Mouse (Mus musculus) spleen, postnatal 36 days (tissue): ENCODE measurements at regions not wholly inside any gene's neighbourhood (a gene's known extent, or its start where the extent isn't known, plus 50 kb on each side); places are given as distances from the start of the nearest gene placed in this dataset.

Source experiments
- DNase-seq, 2 experiments: peaks; one replicate each; pipeline ENCODE4 v3.0.0; 2022; ENCODE audit warnings: low spot score in 2 of 2, mixed read lengths in 1 of 2

DNA sequence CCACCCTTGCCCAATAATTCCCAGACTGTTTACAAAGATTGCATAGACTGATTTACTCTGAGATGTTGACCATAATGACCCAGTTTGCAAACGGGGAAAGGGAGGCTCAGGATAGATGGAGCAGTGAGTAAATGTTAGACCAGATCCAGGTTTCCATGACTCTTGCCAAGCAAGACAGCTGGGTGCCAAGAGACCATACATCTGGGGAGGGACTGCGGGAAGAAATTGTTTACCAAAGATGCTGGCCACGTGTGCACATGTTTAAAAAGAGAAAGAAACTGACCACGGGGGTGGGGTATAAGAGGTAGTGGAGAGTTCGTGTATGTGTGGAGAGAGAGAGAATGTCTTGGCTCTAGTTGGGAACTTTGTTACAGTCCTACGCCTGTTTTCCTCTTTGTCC, 285.7 kb upstream of the Zmiz1 start:
- no peak for DNase-seq

DNA sequence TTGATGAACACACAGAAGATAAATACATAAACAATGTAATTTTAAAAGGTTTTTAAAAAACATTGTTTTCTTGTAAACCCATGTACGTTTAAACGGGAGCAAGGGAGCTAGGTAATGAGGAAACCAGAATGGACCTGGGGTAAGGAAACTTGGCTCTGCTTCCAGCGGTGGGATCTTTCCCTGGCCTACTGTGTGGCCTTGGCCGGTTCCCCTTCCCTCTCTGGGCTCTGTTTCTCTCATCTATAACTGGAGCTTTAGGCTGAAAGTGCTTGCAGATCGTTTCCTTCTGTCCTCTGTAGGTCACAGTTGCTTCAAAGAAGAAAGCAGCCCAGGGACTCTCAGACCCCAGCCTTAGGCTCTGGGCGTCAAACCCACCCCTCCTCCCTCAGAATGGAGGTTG, 285.1 kb upstream of the Zmiz1 start:
- no peak for DNase-seq

DNA sequence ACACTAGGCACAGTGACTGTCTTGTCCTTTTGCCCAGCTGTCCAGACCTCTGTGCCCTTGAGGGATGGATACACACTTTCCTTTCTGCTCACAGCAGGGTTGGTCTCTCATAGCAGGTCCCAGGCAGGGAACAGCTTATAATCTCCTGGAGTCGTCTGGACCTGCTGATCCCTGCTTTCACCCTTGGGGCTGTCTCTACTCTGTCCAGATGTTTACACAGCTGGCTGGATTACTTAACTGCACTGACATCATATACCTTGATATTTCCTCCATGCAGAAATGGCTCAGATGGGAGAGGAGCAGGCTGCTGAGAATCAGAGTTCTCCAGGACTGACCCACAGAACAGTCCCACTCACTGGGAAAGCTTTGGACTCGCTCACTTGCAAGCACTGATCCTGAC, 284.6 kb upstream of the Zmiz1 start:
- DNase-seq, result no peak

DNA sequence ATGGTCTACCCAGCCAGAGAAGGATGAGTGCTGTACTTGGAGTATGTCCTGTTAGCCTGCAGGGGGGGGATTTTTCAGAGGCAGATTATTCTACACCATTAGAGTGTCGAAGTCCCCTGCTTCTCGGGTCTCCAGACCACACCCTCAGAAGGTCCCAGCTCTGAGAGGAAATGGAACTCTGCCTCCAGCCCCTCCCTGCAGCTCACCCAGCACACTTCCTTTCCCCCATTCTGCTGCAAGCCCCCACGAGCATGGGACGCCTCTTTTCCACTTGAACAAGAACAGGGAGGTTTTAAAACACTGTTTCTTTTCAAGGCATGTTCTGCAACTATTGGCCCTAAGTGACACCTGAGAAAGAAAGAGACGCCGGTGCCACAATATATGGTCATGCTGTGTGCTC, 282.8 kb upstream of the Zmiz1 start:
- no peak for DNase-seq

DNA sequence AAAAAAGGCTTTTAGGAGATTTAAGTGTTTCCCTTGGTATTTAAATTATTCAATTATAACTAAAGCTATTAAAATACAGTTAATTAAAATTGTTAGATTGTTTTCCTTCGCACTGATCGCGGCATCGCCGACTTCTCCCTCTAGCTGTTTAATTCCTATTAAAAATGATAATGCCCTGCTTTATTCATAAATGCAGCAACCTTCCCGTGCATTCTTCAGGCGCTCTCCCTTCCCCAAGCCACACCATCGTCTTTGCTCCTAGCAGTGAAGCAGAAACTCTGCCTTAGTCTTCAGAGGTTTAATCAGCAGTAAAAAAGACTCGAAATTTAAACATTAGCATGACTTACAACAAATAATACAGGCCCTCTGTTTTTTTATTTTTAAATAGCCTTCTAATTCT, 278.9 kb upstream of the Zmiz1 start:
- DNase-seq, result no peak

DNA sequence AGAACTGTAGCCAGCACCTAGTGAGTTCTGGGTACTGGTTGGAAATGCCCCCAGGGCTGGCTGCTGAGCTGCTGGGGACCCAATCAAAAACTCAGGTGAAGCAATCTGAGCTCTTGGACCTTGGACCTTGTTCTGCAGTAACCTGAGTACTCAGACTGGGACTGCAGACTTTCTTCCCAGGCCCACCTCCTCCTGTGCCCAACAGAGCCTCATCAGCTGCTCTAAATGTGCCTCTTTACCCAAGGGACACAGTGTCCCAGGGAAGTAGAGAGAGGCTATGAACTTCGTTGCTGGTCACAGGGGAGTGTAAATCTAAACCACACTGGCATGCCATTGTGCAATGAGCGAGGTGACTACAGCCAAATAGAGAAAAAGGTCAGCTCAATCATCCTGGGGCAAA, 277.6 kb upstream of the Zmiz1 start:
- DNase-seq, result no peak

DNA sequence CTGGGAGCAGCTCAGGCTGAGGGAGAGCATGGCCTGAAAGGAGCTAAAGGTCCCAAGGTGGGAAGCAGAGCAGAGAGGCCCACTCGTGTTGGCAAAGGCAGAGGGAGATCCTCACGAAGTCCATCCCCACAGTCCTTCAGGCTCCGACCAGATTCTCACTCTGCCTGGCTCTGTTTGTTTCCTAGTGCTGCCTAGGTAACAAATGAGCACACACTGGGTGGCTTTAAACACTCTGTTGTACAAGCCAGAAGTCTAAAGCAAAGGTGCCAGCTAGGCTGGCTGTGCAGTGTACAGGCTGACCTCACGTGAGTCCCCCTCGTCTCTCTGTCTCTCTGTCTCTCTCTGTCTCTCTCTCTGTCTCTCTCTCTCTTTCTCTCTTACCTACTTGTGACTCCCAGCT, 274.9 kb upstream of the Zmiz1 start:
- no peak for DNase-seq

DNA sequence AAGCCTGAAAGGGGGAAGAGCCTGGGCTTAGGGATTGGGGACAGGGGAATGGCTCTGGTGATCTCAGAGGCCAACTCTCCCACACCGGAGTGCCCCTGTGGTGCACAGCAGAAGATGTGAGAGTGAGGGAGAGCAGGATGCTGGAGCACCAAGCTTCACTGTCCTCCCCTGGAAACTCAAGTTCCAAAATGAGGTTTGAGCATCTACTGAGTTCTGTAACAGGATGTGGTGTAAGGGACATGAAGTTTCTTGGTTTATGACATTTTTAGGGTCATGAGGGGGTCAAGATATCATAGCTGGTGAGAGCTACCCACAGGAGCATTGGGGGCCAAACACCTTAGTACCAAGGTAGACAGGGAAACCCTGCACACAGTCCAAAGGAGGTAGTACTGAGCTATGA, 274.1 kb upstream of the Zmiz1 start:
- no peak for DNase-seq

DNA sequence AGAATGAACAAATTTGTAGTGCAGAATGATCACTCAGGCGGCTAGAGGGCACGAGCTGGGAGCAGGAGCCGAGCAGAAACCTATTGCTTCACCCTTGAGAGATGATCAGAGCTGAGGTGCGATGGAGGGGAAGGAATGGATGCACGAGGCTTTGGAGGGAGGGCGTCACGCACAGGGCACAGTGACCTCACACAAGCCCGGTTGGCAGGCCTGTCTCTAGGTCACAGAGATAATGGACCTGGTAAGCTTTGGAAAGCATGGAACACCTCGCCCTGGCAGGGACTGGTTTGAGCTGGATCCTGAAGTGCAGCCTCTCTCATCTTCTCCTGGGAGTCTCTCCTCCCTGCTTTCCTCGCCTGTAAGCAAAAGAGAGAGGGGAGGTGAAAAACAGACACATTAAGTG, 273.4 kb upstream of the Zmiz1 start:
- DNase-seq, result no peak

DNA sequence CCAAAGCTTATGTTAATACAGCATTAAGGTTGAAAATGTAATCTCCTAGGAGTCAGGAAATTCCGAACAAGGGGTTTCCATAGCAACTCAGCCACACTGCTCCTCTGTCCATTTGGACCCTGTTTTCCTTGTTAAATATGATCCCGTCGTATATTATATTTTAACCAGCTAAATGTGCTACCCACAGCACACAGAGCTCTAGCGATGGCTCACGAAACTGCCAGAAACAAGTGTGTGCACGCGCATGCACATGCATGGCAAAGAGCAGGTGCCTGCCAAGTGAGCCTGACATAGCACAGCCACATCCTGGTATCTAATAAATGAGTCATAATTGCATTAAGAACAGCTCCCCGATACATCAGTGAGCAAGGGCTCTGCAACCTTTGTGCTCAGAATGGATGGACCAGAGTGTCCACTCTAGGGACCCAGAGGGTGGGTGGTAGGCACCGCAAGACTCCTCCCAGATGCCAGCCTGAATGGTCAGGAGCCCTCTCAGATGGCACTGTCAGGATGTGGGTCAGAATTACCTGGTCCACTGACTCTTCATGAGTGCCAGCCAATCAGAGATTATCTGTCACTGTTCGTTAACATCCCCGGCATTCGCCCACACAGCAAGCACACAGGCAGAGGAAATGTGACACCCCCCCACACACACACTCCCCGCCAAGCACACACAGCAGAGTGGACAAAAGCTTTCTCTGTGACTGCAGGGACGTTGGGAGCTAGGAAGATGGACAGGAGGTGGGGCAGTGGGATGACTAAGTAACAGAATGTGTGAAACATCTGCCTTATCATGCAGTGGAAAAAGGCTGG, 272.8 kb upstream of the Zmiz1 start:
- DNase-seq, result no peak

DNA sequence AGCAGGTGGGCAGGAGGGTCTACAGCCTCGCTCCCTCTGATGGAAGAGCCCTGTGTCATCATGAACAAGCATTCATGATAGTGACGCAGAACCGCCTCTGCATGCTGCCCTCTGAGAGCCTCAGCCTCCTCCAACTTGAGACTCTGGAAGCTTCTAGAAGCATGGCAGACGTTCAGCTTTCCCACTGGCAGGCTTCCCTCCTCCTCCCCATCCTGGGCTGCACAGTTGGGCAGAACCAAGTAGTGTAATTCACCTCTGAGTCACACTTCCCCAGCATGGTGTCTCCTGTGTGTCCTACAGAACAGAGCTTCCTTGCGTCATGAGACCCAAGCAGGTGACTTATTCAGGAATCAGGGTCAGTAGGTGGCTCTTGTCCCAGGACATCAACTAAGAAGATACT, 271.3 kb upstream of the Zmiz1 start:
- no peak for DNase-seq

DNA sequence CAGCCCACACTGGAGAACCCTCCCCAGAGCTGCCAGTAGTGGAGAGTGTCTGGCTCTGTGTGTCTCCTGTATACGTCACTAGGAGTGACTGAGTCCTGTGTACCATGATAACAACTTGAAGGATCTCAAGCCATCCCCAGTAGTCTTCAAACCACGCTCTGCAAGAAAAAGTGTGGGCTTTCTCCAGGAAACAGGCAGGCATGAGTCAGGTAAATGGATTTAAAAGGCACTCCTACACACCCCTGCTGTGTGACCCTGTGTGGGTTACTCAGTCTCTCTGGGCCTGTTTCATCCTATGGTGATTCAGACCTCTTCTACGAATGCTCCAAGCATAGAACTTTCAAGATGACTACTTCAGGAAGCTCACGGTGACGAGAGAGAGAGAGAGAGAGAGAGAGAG, 269.7 kb upstream of the Zmiz1 start:
- DNase-seq, result no peak

DNA sequence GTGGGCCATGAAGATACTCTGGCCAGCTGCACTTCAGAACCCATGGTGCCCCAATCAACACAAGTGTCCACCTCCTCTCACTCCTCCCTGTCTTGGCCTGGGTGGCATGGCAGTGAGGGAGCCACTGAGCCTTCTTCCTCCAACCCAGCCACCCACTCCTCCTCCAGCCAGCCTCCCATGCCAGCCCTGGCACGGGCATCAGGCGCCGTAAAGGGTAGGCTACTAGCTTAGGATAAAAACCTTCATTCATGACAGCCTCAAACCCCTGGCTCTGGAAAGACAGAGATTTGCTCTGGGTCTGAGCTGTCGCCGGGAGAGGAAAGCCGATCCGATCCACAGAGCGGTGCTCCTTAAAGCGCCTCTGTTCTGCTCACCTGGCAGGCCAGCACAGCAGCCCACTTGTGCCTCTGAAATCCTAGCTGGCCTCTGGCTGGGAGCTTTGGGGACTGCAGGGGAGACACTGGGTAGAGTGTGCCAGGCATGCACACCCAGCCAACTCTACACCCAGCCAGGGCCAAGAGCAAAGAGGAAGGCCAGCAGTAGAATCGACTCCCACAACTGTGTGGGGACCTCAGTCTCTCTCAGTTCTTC, 268.2 kb upstream of the Zmiz1 start:
- DNase-seq, result no peak

DNA sequence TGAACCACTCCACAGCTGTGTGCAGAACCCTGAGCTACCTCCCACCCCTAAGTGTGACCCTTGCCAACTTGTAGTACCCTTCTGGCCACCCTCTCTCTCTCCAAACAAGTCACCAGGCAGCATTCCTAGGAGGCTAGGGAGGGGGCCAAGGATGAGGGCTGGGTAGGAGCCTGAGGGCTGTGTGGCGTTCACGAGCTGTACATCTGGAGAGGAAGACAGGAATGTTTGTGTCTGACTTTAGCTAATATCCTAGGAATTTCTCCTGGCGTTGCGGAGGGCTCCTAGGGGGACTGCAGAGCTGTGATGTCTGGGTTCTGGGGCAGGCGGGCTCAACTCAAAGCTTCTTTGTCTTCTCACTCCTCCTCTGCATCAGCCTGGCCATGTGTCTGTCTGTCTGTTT, 262.2 kb upstream of the Zmiz1 start:
- DNase-seq, result no peak

DNA sequence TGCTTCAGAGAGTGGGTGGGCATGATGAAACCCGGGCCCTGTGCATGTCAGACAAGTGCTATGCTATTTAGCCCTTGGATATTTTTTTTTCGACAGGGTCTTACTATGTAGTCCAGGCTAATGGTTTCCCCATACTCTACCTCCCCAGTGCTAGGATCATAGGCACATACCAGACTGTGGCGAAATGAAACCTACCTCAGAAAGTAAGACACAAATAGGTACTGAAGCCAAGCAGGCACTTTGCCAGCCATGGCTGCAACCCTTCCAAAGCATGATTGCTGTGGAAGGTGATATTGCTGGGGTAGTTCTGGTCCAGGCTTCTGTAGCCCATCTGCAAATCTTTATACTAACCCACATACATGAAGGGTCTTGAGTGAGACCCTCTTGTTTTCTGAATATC, 259.1 kb upstream of the Zmiz1 start:
- DNase-seq, result no peak

DNA sequence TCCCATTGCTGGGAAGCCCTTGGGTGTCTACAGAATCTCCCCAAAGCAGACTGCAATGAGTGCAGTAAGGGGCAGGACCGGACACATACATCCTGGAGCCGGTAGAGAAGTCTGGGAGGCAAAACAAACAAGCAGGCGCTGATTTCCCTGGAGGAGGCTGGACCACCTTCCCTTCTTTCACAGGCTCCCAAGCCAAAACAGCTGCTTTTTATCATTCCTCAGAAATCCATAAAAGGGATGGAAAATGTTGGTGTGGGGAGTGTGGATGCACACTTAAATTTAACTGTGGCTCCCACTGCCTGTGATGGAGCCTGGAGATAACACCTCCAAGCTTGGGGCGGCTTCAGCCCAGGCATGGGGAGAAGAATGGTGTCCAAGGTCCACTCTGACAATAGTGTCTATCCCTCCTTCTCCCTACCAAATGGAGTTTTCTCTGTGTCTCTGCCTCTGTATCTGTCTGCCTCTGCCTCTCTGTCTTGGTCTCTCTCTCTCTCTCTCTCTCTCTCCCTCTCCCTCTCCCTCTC, 258.3 kb upstream of the Zmiz1 start:
- no peak for DNase-seq

DNA sequence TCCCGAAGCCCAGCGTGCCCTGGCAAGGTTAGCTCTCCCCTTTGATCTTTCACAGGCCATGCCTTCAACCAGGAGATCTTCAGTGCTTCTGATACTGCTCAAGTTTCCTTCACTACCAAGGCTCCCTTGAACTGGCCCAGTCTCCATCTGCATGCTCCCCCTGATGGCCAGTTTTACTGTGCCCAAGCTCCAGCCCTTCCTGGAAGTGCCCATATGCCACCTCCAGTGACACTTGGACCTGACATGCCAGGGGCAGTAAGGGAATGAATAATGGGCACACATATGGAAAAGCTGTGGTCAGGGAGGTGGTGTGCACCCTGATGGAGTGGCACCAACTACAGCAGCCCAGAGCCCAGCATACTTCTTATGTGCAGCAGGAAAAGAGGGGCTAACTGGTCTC, 256.7 kb upstream of the Zmiz1 start:
- no peak for DNase-seq

DNA sequence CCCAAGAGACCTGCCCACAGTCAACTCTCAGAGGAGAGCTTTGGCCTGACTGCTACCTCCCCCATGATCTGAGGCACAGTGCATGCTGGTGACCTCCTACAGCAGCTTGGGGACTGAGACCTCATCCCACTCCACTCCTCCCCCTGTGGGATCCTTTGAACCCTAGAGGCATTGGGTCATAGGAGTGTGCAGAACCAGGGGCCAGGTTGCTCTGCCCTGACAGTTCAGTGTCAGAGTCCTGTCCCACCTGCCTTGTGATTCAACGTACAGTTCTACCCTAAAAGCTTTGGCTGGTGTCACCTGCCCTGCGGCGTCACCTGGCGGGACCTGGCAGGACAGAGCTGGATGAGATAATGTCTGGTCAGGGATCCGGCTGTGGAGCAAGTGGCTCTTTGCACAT, 254.9 kb upstream of the Zmiz1 start:
- no peak for DNase-seq

DNA sequence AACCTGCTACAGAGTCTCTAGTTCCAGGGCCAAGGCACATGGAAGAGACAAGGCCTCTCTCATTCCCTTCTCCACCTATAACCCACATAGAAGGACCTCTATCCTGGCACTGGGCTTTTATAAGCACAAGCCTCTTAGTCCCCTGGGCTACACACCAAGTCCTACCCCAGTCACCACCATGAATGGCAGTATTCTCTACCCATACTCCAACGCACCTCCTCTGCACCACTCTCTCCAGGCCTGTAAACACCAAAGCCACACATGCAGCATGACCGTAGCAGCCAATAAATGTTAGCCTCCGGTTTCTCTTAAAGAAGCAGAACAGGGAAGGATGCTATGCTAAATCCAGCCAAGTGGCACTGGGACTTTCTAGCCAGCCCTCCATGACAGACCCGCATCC, 252.1 kb upstream of the Zmiz1 start:
- DNase-seq, result no peak

DNA sequence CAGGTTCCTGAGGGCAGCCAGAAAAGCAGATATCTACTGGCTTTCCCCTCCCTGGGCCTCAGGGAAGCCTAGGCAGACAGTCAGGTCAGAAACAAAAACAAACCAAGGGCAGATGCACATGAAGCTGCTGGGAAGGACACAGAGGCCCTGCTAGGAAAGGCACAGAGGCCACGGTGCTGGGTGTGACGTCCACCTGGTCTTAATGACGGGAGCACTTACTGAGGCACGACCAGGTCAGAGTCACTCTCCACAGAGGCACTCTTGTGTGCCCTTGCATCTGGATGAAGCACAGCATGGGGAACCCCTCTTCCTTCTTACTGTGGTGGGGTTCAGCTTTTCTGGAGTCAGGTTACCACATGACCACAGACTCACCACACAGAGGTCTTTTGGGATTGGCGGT, 251.6 kb upstream of the Zmiz1 start:
- DNase-seq, result no peak

DNA sequence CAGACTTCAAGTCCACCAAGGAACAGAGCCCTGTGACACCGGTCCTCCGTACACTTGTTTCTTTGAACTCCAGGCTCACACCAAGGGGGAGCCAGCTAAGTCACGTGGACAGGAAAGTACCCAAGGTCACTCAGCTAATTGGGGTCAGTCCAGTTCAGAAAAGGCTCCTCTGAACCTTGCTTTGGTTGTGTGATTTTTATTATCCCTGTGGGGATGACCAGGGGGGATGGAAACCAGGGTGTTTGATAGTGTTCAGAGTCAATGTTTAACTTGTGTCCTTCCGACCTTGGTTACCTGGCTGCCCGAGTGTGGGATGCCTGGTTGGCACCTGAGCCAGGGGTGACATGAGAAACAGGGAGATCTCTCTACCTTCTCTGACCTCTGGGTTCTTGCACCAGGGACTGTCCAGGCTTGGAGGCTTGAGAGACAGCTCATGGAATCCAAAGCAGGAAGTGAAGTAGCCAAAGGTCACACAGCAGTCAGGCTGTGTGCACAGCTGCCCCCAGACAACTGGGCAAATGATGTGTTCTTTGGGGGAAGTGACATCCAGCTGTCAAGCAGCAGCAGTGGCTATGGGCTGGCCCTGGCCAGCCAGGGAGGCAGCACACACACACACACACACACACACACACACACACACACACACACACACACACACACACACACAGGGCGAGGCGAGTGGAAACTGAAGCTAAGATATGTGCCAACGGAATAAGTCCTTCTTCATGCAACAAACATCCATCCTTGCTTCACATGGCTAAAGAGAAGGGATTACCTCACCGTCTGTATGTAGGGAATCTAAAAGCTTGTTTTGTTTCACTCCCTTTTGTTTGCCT, 250.5 kb upstream of the Zmiz1 start:
- no peak for DNase-seq

DNA sequence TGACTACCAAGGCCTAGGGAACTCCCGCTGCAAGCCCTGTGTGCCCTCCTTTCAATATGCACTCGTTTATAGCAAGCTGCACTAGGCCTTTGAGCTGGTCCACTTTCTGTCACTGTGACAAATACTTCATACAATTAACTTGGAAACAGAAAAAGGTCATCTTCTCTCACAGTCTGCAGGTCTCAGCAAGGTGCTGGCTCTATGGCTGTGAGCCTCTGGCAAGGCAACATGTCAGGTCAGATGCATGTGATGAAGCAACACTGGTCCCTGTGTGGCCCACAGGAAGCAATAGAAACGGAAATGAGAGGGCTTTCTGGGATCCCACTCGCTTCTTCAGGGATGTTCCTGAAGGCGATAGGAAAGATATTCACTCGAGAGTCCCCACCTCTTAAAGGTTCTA, 245.9 kb upstream of the Zmiz1 start:
- no peak for DNase-seq

DNA sequence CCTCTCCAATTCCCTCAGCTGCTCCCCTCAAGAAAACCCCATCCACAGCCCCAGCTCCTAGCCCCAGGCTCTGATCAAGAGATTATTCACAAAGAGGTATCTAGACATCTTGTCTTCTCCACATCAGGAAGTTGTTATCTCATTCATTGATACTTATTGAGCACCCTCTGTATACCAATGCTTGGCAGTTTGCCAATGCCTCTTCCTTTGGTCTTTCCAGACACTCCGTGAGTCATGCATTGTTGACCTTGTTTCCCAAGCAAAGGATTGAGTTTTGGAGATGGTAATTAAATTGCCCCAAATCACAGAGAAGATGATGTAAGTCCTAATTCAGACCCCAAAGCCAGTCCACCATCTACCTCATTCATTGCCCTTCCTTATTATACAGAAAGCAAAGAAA, 235.9 kb upstream of the Zmiz1 start:
- DNase-seq, result no peak
